Mouse (Mus musculus): ENCODE data around the gene Mipep.

Mipep gene

GRCm38 (mm10) chr14:60757265-60757664 lies 27.1 kb upstream of the Mipep start:
- DNase-seq (ENCODE audit: low spot score): peak; percentile 37

DNA sequence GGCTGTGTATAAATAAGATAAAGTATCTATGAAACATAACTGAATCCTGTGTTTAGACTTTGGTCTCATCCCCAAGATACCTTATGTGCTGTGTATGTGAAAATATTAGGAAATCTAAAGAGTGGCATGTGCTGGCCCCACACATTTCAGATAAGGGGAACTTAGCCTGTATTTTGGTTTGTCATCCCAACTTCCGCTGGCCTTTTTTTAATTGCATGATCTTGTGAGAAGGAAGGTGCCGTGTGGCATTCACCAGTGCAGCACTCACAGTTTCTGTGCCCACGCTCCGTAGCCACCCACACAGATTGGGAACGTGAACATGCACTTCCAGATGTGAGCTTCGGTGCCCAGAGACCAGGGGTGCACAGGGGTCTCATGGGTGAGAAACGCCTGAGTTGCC lies 26.7 kb upstream of the Mipep start:
- no peak for DNase-seq (ENCODE audit: low spot score)

- no peak for DNase-seq (ENCODE audit: low spot score)
These were observed 25.3 kb upstream of the Mipep start for GRCm38 (mm10) chr14:60759097-60759496.

- DNase-seq (ENCODE audit: low spot score): no peak
These were observed 22.6 kb upstream of the Mipep start for GRCm38 (mm10) chr14:60761801-60762200.

DNA sequence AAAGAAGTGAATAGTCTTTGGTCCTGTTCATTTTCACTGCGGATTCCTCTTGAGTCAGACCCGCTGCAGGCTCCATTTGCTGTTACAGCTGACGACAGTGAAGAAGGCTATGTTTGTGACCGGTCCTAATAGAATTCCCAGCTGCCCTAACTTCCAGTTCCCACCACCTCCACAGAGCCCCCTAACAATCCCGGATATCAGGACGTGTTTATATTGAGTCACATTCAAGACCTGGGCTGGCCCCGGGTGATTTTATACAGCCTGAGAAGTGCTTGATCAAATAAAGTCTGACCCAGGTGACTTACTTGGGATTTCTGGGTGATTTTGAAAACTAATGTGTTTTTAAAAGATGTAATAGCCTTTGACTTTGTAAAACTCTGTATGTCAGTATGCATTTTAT lies 21.6 kb upstream of the Mipep start:
- DNase-seq (ENCODE audit: low spot score): no peak

DNA sequence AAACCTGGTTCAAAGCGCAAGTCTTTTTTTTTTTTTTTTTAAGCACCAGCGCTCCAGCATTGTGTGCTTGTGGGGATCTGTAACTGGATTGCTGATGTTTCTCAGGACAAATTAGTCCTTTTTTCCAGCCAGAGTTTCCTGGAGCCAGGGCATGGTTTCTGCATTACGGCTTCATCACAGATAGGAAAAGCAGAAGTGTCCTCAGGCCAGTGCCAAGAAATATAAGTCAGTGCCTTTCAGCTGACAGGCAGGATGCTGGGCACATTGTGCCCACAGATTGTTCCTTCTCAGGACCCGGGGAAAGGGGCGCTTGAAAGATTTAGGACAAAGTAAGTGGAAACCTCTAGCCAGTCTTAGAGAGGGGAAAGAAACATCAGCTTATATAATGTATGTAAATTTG lies 20.6 kb upstream of the Mipep start:
- DNase-seq (ENCODE audit: low spot score): no peak

DNA sequence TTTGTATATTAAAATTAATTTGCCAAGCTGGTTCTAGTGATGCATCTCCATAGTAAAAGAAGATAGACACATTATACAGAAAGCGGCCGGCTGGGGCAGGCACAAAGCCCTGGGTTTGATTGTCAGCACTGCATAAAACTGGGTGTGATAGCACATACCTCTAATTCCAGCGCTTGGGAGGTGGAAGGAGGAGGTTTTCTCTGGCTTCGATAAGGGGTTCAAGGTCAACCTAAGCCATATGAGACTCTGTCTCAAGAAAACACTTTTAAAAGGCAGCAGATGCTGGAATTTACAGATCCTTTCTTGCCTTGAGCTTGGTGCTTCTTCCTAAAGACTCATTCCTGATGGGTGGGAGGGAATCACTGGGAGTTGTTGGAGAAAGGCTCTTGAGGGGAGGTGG lies 19.8 kb upstream of the Mipep start:
- DNase-seq (ENCODE audit: low spot score): no peak

- no peak for DNase-seq (ENCODE audit: low spot score)
These were observed 19.3 kb upstream of the Mipep start for GRCm38 (mm10) chr14:60765025-60765424.

DNA sequence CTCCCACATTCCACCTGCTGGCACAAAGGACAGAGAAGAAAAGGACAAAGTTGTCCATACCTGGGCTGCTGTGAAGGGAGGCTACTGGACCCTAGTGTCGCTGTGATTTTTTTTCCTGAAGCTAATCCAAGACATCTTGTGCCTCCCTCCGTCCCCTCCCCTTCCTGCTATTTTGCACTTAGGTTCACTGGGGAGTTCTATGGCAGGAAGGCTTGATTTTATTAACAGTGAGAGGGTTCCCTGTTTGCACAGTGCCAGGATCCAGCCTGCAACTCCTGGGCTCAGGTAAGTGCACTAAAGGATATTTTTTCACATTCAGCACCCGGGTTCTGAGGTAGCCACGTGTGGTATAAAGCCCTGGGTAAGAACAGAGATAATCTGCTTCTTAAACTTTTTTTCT lies 16.5 kb upstream of the Mipep start, which contains the start of gene C1qtnf9:
TSS of gene C1qtnf9 (plus strand) at position 251 of the 400 bp plus-strand sequence.
- no peak for DNase-seq (ENCODE audit: low spot score)

GRCm38 (mm10) chr14:60769340-60769739 lies 15.0 kb upstream of the Mipep start:
- DNase-seq (ENCODE audit: low spot score): no peak

DNA sequence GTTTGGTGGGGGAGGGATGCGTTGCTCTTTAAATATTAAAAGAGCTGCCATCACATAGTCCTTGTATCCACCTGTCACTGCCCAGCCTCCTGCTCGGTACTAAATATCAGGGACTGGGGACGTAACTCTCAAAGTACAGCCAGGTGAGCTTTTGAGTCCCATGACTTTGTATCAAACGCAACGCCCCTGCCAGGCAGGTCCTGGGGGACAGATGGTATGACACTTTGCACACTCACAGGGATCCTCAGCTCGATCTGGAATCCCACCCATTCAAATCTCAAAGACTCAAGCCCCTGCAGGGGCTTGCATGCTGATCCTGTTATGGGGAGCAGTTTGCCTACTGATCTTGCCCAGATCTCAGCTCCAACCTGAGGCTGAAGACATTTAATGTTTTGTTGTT lies 13.8 kb upstream of the Mipep start:
- DNase-seq (ENCODE audit: low spot score): no peak

- DNase-seq (ENCODE audit: low spot score): peak; percentile 78
These were observed 13.3 kb upstream of the Mipep start for GRCm38 (mm10) chr14:60771057-60771456.

GRCm38 (mm10) chr14:60773476-60773875 lies 10.9 kb upstream of the Mipep start:
- DNase-seq (ENCODE audit: low spot score): no peak

- DNase-seq (ENCODE audit: low spot score): no peak
These were observed 7.9 kb upstream of the Mipep start for GRCm38 (mm10) chr14:60776521-60776920.

- no peak for DNase-seq (ENCODE audit: low spot score)
These were observed 6.9 kb upstream of the Mipep start for GRCm38 (mm10) chr14:60777485-60777919.

DNA sequence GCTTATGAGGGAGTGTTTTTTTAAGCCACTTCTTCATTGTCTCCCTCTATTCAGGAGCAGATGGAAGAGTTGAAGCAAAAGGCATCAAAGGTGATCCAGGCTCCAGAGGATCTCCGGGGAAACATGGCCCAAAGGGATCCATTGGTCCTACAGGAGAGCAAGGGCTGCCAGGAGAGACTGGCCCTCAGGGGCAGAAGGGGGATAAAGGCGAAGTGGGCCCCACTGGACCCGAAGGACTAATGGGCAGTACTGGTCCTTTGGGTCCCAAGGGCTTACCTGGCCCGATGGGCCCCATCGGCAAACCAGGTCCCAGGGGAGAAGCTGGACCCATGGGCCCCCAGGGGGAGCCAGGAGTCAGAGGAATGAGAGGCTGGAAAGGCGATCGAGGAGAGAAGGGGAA lies 5.2 kb upstream of the Mipep start:
- no peak for DNase-seq (ENCODE audit: low spot score)

DNA sequence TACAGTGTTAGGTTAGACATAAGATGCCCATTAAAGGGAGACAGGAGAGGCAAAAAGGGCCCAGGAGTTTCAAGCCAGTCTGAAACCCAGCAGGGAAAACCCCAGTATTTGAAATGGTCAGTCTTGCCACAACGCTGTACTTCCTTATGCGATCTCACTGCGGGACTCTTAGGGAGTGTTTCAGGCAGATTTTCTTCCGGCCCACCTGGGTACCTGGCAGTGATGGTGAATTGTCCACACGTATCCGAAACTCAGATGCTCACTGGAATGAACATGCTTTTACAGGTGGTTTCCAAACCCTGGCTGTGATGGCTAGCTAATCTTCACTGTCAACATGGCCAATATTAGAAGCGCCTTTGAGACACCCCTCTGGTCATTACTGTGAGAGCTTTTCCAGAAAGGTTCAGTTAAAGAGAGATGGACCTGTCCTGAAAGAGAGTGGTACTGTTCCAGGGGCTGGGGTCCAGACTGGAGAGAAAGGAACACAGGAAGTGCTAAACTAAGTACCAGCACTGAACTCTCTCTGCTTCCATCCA lies 2.2 kb upstream of the Mipep start:
- no peak for DNase-seq (ENCODE audit: low spot score)

- DNase-seq (ENCODE audit: low spot score): no peak
These were observed 1.2 kb upstream of the Mipep start for GRCm38 (mm10) chr14:60783196-60783595.

GRCm38 (mm10) chr14:60790103-60790502 lies 5.7 kb downstream of the Mipep start:
- DNase-seq (ENCODE audit: low spot score): peak; percentile 64

- no peak for DNase-seq (ENCODE audit: low spot score)
These were observed 12.4 kb downstream of the Mipep start for GRCm38 (mm10) chr14:60796600-60797322.

- DNase-seq (ENCODE audit: low spot score): no peak
These were observed 13.2 kb downstream of the Mipep start for GRCm38 (mm10) chr14:60797596-60797995.

DNA sequence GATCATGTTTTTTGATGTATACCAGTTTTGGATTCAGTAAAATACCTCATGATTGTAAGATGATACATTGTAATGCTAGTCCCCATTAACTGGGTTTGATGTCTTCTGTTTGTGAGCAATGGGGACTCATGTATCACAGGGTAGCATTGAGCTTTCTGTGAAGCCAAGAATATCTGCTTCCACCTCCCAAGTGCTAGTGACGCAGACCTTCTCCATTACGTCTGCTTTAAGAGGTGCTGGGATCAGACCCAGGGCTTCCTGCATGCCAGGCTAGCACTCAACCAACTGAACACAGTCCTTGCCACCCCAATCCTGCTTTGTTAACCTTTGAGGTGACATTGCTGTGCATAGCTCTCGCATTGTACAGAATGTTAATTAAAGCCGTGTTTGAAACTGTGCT lies 14.3 kb downstream of the Mipep start:
- DNase-seq (ENCODE audit: low spot score): no peak

GRCm38 (mm10) chr14:60799762-60800728 lies 15.7 kb downstream of the Mipep start:
- DNase-seq (ENCODE audit: low spot score): peak; percentile 27

Measured in layer of hippocampus, adult 11-12 months (tissue).